Mouse (Mus musculus) sigmoid colon, adult 10 weeks (tissue): ENCODE data around the gene Vamp3. TPM values are rescaled to one million over a fixed set of nuclear protein-coding genes. Genes with fewer than 3 reads are reported as not detected.

Experiments used
- polyA plus RNA-seq: library from polyadenylated mRNA; stranded (reverse); fragments of 350-450 nt; fragmentation: Illumina TruSeq; extraction: RNeasy Lipid Tissue Mini Kit (QIAGEN cat#74804); gene quantifications from one replicate; pipeline ENCODE4 v1.2.3, GENCODE M21; 2014; ENCODE audit warnings: low read depth, low replicate concordance

The Vamp3 gene
- polyA plus RNA-seq: 230 TPM

GRCm38 (mm10) chr4:151057347-151058321, at the start of gene Vamp3:
Gene Vamp3 (minus strand): TSS chr4:151057963.

DNA sequence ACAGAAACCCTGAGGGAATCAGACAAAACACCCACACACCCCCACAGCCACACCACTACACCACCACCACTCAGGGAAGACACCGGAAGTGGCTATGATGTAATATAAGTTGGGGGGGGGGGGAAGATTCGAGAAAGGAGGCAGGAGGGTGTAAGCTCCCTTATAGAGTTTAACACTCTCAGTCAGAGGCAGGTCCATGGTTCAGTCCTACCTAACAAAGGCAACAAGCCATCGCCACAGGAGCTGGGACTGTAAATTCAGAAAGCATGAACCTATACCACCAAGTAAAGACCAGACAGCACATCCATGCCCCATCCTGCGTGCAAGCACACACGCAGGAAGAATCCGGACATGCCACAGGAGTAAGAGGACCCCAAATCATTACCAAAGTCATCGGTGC, 31.5 kb upstream of the Vamp3 start, which contains the start of gene Gm13090:
Gene Gm13090, plus strand, starts transcription at position 301 of the 400 bp plus-strand sequence.

DNA sequence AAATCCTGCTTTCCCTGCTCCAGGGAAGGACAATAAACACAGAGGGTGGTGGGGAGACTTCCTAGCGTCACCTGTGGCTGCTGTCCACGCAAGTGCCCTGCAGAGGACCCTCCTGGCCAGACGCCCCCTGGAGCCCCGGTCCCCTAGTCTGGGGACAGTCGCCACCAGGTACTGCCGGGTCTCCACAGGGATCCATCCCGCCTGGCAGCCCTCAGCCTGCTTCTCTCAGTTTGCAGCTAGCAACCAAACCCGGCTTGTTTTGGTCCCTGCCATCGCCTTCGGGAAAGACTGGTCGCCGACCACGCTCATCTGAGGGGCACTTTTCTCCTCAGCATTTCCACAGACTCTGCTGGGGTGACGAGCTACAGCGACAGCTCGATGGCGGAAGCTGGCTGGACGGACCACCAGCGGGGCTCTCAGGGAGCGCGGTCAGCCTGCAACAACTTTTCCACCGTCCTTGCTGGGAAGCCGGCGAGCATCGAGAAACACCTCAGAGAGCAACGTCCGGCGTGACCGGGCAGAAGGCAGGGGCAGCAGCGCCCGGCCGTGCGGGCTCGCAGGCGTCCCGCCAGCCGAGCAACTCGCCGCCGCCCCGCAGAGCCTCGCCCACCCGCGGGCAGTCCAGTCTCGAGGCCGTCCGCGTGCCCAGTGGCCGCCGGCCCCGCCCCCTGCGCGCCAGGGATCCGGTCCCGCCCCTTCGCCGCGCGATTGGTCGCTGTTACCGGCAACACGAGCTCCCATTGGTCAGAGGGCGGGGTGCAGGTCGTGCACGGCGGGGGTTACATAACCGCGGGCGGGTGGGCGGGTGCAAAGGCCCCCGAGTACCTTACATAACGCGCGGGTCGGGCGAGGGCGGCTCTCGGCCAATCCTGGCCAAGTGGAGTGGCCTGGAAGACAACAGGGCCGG, 13.5 kb downstream of the Vamp3 start, which contains the start of gene Per3:
Gene Per3, minus strand, starts transcription at position 629 of the 907 bp plus-strand sequence.

Other genes with a start within 250 kb of the Vamp3 start
- 104 TPM for gene Errfi1, start 204.0 kb downstream of the Vamp3 start, polyA plus RNA-seq
- 10.4 TPM for gene Park7, start 143.5 kb downstream of the Vamp3 start, polyA plus RNA-seq
- 0.63 TPM for gene Tnfrsf9, start 143.4 kb downstream of the Vamp3 start, polyA plus RNA-seq
- not detected for gene Uts2, start 60.9 kb downstream of the Vamp3 start, polyA plus RNA-seq
- 10.5 TPM for gene Per3, start 13.3 kb downstream of the Vamp3 start, polyA plus RNA-seq
- gene Gm13090, start 31.6 kb upstream of the Vamp3 start, polyA plus RNA-seq: not detected